Mouse (Mus musculus): ENCODE measurements around the gene Ccr8.
A peak's percentile ranks its signal among the peaks of the same experiment; 100 is the strongest.

Ccr8 gene

DNA sequence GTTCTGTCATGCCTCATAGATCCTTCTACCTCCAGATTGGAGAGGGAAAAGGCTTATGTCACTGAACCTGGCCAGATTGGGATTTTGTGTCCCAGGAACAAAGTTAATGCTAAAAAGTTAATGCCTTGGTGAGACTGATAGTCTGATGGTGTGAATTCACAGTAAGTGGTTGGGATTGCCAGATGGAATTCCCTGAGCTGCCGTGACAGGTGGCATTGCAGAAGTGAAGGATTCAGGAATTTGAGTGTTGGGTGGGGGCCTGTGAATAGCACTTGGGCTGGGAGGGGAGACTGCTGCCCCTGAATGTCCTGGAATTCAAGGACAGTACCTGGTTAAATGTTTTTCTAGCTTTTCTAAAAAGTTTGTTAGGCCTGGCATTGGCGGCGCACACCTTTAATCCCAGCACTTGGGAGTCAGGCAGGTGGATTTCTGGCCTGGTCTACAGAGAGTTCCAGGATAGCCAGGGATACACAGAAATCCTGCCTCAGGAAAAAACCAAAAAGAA is 39.9 kb downstream of the Ccr8 start:
- DNase-seq (ENCODE audit: low spot score in 2 of 2), result no peak

DNA sequence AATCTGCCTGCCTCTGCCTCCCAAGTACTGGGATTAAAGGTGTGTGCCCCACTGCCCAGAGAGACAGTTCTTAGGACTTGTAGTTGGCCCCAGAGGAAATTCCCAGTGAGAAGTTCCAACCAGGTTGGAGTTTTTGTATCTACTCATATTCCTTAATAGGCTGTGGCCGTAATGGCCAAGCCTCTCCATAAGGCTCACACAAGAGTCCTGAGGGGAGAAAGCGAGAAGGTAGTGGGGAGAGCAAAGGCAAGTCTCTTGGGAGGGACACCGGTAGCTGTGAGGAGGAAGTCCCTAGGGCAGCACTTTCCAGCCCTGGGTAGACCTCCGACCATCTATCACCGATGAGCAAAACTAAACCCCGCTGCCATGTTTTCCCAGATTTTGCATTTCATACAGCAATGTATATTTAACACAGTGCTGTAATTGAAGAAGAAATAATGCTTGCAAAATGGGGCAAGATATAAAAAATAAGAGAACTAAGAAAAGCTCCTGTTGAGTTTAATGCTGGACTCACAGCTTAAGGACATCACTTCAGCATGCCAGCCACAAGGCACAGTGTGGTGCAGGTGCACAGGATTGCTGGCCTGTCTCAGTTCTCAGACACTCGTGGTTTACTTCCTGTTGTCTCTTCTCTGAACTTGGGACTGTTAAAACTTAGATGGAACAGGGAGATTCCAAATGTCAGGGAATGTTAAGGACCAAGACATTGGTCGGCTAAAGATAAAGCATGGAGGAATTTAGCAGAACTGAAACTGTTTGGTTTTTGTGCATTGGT is 41.3 kb downstream of the Ccr8 start:
- DNase-seq (ENCODE audit: low spot score in 2 of 2), result no peak

GRCm38 (mm10) chr9:120133755-120134475 is 42.0 kb downstream of the Ccr8 start:
- DNase-seq (ENCODE audit: low spot score in 2 of 2), result no peak

DNA sequence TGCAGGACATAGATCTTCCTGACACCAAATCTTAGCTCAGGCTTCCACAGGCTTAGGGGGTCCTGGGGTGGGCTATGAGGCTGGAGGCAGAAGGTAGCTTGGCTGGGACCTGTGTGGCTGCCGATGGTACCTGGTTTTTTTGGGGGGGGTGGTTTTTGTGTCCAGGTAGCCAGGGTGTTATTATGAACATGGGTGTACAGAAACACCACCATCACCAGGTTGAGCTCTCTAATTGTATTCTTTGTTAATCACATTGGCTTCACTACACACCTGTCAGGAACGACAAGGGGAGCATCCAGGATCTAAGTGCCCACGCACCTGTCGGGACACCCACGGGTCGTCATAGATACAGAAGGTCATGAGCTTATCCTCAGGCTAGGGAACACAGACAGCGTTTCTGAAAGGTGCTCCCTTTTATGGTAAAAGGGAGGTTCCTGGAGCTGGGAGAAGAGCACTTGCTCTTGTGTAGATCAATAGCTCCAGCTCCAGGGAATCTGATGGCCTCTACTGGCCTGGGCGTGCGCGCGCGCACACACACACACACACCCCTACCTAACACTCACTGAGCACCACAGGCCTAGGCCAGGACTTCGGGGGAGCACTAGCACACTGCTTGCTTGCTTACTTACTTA is 42.7 kb downstream of the Ccr8 start:
- DNase-seq (ENCODE audit: low spot score in 2 of 2), result no peak

DNA sequence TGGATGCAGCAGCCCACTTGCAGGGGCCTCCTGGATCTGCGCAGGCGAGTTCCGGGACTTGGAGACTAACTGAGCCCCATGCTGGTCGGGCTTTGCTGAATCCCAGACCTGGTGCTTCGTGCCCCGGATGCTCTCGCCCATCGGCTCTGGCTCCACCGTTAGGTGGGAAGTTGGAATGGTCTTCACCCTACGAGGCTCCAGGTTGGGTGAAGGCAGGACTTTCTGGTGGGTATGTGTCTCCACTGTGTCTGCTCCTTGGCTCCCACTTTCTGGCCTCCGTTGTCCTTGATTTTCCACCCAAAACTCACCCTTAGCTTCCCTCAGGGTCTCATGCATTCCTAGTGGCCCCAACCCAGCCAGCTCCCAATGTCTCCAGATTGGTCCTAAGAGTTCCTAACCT is 43.5 kb downstream of the Ccr8 start:
- DNase-seq (ENCODE audit: low spot score in 2 of 2), result no peak

GRCm38 (mm10) chr9:120140652-120141051 is 48.7 kb downstream of the Ccr8 start:
- DNase-seq (ENCODE audit: low spot score in 2 of 2), result peak; percentile 88 to 90

- DNase-seq (ENCODE audit: low spot score in 2 of 2), result no peak
Observed at GRCm38 (mm10) chr9:120144474-120144873, 52.6 kb downstream of the Ccr8 start.
